Mouse (Mus musculus): Measurements from ENCODE around the gene Art2b.

DNA sequence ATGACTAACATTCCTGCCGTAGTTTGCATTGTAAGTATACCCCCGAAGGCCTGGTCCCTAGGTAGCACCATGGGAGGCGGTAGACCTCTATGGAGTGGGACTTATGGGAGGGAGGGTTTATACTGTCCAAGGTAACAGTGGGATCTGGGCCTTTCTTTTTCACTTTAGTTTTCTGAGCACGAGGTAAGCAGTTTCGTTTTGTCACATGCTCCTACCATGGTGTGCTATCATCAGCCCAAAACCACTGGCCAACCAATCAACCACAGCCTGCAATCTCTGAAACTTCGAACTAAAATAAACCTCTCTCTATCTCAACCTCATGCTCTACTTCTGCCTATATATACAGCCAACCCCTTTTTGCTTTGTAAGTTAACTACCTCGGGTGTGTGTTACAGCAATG, 32.9 kb upstream of the Art2b start:
- TF ChIP-seq CTCF (IDR thresholded peaks at IDR 0.05; ENCODE audit: borderline replicate concordance, insufficient read depth, low read length): no peak
- no peak for TF ChIP-seq POLR2A (IDR thresholded peaks at IDR 0.05; ENCODE audit: low read depth, low read length)

Measured in embryonic fibroblast, embryonic 13.5 days (primary cell).